Mouse (Mus musculus): ENCODE results near the gene Ss18l2. TPM values are rescaled to one million over a fixed set of nuclear protein-coding genes. Genes with fewer than 3 reads are reported as not detected.

Gene Ss18l2
- polyA plus RNA-seq, 1 experiment, result not detected

DNA sequence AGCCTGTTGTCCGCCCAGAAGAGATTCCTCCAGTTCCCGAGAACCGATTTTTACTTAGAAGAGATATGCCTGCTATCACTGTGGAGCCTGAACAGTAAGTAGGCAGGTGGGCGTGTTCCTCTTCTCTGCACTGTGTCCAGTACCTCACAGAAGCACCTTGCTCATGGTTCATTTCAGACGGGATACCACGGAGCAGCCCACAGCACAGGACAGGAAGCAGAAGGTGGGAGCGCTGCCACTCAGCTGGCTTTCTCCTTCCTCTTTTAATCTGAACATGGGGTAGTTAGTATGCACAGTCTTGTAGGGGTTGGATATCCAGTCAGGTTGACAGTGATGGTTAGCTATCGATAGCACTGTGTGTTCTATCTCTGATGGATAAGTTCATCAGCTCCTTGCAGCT is 33.9 kb downstream of the Ss18l2 start:
- Histone ChIP-seq H3K4me3 (ENCODE audit: insufficient read depth, low read depth, low read length) (no peak overlapping the region), H3K27ac (ENCODE audit: insufficient read depth, low read depth, low read length) (no peak overlapping the region), H3K4me1 (ENCODE audit: control insufficient read depth, insufficient read depth, low read length) (no peaks in the 10 kb centered on the region)
- WGBS, result 89% methylated on average over 8 of the region's 8 CpGs
- TF ChIP-seq POLR2A (IDR thresholded peaks at IDR 0.05; ENCODE audit: insufficient read depth, low read depth, low read length) (no peak), CTCF (IDR thresholded peaks at IDR 0.05; ENCODE audit: insufficient read depth, low read depth, low read length) (no peak)

DNA sequence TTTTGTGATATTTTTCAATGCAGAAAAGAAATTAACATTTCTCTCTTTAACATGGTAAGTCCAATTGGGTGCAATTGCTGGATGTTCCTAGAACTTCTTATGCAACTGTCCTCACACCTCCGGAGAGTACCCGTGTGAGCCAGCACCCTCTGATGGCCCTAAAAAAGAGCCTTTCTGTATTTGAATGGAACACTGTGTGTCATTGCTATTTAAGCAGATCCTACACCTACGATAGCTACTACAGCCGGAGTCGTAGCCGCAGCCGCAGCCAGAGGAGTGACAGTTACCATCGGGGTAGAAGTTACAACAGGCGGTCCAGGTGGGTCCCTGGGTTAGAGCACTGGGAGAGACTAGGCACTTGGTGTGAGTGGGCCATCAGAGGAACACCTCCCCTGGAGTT is 42.6 kb downstream of the Ss18l2 start:
- peaks cover 5% of the 10 kb centered on the region for H3K4me1 ChIP-seq (ENCODE audit: control insufficient read depth, insufficient read depth, low read length)
- no peak overlapping the region for H3K4me3 ChIP-seq (ENCODE audit: insufficient read depth, low read depth, low read length)
- TF ChIP-seq POLR2A (IDR thresholded peaks at IDR 0.05; ENCODE audit: insufficient read depth, low read depth, low read length), result no peak
- TF ChIP-seq CTCF (IDR thresholded peaks at IDR 0.05; ENCODE audit: insufficient read depth, low read depth, low read length), result no peak
- WGBS, result 85% methylated on average over 9 of the region's 9 CpGs
- no peak overlapping the region for H3K27ac ChIP-seq (ENCODE audit: insufficient read depth, low read depth, low read length)

DNA sequence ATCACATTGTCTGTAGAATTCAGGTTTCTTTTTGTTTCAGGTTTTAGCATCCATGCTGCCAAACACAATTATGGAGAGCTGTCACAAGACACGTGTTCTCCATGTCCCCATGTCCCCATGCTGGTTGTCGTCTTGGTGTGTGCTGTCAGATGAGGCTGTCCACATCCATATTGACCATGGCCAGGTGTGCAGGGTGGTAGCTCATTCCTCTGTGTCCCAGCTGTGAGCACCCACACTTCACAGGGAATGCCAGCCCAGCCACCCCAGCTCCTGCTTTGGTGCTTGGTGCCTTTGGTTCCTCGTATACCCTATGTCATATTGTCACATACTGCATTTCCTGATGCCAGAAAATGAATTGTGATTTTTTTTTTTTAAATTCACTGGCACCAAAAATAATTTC is 44.5 kb downstream of the Ss18l2 start:
- Histone ChIP-seq H3K4me1 (ENCODE audit: control insufficient read depth, insufficient read depth, low read length) (peaks cover 17% of the 10 kb centered on the region), H3K27ac (ENCODE audit: insufficient read depth, low read depth, low read length) (no peak overlapping the region), H3K4me3 (ENCODE audit: insufficient read depth, low read depth, low read length) (no peak overlapping the region)
- TF ChIP-seq POLR2A (IDR thresholded peaks at IDR 0.05; ENCODE audit: insufficient read depth, low read depth, low read length) (no peak), CTCF (IDR thresholded peaks at IDR 0.05; ENCODE audit: insufficient read depth, low read depth, low read length) (no peak)
- 83% methylated on average over 3 of the region's 3 CpGs for WGBS

DNA sequence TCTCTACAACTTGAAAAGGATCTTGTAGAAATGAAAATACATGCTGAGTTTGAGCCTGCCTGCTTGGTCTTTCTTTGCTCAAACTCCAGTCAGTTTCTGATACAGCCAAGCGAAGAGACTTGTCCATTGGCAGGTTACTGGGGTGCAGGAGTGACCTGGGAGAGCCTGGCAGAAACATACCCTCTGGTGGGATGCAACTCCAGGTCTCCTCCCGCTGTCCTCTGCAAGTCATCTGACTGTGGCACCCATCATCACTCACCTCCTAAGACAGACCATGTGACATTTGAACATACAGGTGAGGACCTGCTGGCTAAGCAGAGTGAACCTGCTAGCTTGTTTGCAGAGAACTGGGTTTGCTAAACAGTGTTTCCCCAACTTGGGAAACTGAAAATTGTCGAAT is 46.7 kb downstream of the Ss18l2 start:
- whole genome bisulfite sequencing, result 78% methylated on average over 3 of the region's 3 CpGs
- Histone ChIP-seq H3K27ac (ENCODE audit: insufficient read depth, low read depth, low read length) (no peak overlapping the region), H3K4me1 (ENCODE audit: control insufficient read depth, insufficient read depth, low read length) (peaks cover 30% of the 10 kb centered on the region), H3K4me3 (ENCODE audit: insufficient read depth, low read depth, low read length) (no peak overlapping the region)
- no peak for TF ChIP-seq POLR2A (IDR thresholded peaks at IDR 0.05; ENCODE audit: insufficient read depth, low read depth, low read length)

DNA sequence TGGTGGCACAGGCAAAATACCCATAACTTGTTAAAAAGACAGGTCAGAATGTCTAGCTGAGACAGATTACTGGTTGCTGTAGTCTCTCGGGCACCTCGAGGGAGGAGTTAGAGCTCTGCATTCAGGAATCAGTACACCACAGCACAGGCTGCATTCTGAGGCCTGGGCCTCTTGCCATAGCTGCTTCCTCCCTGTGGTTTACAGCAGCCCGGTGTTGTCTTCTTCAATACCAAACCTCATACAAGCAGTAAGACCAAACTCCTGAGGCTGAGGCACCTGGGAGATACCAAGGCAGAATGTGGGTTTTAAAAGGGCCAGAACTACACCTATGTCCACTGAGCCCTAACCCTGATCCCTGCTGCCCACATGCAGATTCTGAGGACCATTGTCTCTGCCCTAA is 47.3 kb downstream of the Ss18l2 start:
- WGBS, result 13% methylated on average over 3 of the region's 3 CpGs
- TF ChIP-seq CTCF (IDR thresholded peaks at IDR 0.05; ENCODE audit: insufficient read depth, low read depth, low read length) (no peak), POLR2A (IDR thresholded peaks at IDR 0.05; ENCODE audit: insufficient read depth, low read depth, low read length) (no peak)
- H3K27ac ChIP-seq (ENCODE audit: insufficient read depth, low read depth, low read length), result peak overlapping the region; percentile 24; the same call in 1 of the 2 replicates
- H3K4me1 ChIP-seq (ENCODE audit: control insufficient read depth, insufficient read depth, low read length), result peaks cover 37% of the 10 kb centered on the region
- no peak overlapping the region for H3K4me3 ChIP-seq (ENCODE audit: insufficient read depth, low read depth, low read length)

DNA sequence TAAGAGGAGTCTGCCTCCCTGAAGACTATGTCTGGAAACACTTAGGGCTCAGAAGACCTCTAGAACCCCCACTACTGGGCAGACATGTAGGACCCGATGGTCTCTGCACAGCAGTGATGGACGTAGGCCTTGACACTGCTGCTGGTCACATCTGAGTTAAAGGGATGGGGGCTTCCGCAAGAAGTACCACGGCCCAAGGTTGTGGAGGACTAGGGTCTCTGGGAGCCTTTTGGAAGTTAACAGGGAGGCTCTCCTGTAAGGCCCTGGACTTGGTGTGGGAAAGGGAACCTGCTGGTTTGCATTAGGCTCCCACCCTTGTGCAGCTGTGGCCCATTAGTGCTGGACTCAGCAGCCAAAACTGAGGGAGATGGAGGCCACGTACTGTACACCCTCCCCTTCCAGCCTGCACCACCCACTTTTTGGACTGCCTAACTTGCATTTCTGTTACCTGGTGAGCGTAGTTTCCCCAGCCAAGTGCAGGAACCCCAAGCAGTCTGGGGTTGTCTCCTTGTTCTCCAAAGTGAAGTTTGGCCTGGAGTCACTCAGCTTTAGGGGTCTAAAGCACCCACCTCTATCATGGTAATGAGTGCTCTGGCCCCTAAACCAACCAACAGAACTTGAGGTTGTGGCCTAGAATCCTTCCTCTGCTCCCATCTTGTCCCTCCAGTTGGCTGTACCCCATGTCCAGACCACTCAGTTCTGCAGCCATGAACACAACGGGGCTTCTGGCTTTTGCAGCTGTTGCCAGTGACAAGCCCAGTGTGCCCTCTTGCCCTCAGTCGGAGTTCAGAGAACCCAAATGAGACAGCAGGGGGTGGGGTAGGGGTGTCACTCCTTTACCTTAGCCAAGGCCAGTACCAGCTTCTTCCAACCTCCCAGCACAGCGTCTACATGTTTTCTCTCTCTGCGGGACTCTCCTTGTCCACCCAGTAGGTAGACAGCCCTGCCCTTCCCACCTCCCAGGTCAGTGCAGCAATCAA is 48.0 kb downstream of the Ss18l2 start:
- Histone ChIP-seq H3K4me3 (ENCODE audit: insufficient read depth, low read depth, low read length) (peak overlapping the region; percentile 95), H3K4me1 (ENCODE audit: control insufficient read depth, insufficient read depth, low read length) (peaks cover 44% of the 10 kb centered on the region), H3K27ac (ENCODE audit: insufficient read depth, low read depth, low read length) (peak overlapping the region; percentile 36)
- no peak for TF ChIP-seq CTCF (IDR thresholded peaks at IDR 0.05; ENCODE audit: insufficient read depth, low read depth, low read length)
- TF ChIP-seq POLR2A (IDR thresholded peaks at IDR 0.05; ENCODE audit: insufficient read depth, low read depth, low read length), result no peak
- WGBS, result 49% methylated on average over 10 of the region's 10 CpGs

DNA sequence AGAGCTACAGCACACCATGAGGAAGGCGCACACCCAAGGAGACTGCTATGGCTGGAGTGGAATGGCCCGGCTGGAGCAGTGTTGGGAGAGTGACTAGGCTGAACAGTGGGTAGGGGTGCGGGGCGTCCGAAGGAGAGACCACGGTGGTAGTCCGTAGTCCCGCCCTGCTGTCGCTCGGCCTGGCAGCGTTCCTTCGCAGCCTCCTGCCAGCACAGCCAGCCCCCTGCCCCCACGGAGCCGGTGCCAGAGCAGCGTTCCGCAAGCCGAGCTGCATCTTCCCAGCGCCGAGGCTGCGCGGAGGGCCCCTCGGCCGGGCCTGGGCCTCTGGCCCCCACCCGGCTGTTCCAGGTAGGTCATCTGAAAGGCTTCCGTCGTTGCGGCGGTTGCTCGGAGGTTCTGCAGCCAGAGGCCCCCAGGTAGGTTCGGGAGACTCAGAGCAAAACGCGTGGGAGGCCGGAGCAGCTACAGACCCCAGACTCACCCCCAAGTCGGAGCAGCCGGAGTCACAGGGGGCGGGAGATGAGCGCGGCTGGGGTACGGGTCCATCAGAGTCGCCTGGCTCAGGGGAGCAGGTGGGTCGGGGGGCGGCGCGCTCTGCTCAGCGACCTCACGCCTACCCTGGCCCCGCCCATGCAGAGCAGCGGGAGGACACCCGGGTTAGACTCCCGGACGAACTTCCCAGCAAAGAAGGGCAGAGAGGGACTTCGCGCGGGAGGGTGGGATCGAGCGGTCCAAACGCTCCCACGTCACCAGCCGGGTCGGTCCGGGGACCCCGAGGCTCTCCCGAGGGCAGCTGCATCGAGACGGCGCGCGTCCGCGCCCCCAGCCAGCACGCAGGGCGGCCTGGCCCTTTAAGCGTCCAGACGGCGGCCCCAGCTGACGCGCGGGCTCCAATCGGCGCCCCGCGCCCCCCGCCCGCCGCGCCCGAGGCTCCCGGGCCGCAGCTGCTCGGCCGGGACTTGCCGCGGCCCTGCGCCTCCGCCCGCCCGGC is 49.3 kb downstream of the Ss18l2 start, which contains the start of gene Zfp651:
Gene Zfp651 (plus strand): TSS at position 240 of the 991 bp plus-strand sequence.
- WGBS, result under 1% methylated on average over 97 of the region's 97 CpGs
- Histone ChIP-seq H3K4me1 (ENCODE audit: control insufficient read depth, insufficient read depth, low read length) (peaks cover 56% of the 10 kb centered on the region), H3K4me3 (ENCODE audit: insufficient read depth, low read depth, low read length) (peak within 1 kb of the TSS; percentile 95), H3K27ac (ENCODE audit: insufficient read depth, low read depth, low read length) (peak within 1 kb of the TSS; percentile 75)
- TF ChIP-seq CTCF (IDR thresholded peaks at IDR 0.05; ENCODE audit: insufficient read depth, low read depth, low read length), result peak; percentile 29; the same call in 1 of the 2 replicates
- TF ChIP-seq POLR2A (IDR thresholded peaks at IDR 0.05; ENCODE audit: insufficient read depth, low read depth, low read length), result 0 out of 2 replicates have a peak, but pooled peaks have one; percentile 41

DNA sequence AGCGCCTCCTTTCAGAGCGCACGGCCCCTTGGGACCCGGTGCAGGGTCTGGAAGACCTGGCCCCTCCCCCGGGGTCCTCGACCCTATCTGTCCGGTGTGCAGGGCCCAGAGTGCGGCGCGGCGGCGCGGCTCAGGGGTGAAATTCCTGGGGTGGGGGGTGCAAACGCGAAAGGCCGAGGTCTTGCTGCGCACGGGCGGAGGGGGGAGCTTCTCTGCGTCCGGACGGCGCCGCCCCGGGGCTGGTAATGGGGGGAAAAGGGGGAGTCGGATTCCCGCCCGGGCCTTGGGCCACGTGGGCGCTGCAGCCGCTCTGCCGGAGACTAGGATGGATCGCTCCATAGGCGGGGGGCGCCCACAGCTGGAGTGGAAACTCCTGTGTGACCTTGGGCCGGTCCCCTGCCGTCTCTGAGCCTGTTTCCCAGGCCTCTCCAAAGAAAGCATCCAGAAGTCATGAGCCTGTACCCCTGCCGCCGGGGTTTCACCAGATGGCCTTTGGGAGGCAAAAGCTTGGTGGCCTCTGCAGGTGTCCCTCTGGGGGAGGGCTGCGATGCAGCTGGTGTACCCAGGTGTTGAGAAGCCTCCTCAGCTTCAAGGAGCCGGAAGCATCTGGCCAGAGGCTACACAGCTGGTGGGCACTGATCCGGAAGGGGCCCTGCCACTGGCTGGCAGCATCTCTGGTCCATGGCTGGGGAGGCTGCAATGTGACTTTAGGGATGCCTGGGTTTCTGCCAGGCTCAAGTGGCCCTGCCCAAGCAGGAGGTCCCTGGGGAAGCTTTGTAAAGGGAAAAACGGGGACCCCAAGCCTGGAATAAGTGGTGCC is 50.4 kb downstream of the Ss18l2 start:
- whole genome bisulfite sequencing, result 1% methylated on average over 43 of the region's 43 CpGs
- TF ChIP-seq CTCF (IDR thresholded peaks at IDR 0.05; ENCODE audit: insufficient read depth, low read depth, low read length) (no peak), POLR2A (IDR thresholded peaks at IDR 0.05; ENCODE audit: insufficient read depth, low read depth, low read length) (no peak)
- H3K4me1 ChIP-seq (ENCODE audit: control insufficient read depth, insufficient read depth, low read length), result peaks cover 64% of the 10 kb centered on the region
- peak overlapping the region; percentile 75 for H3K27ac ChIP-seq (ENCODE audit: insufficient read depth, low read depth, low read length)
- peak overlapping the region; percentile 95 for H3K4me3 ChIP-seq (ENCODE audit: insufficient read depth, low read depth, low read length)

All from olfactory bulb, adult 2 months (tissue).